Mouse (Mus musculus) ES-Bruce4 (cell line): ENCODE data around the gene Lrmda.

Experiments
- CTCF ChIP-seq: IDR thresholded peaks from one replicate; pipeline ENCODE4 v1.8.1; 2011; ENCODE audit warnings: low read depth, low read length
- EP300 ChIP-seq: IDR thresholded peaks from 2 replicates; pipeline ENCODE4 v1.6.1; 2011; ENCODE audit warnings: low read depth, low read length; ENCODE audit not compliant: insufficient read depth
- POLR2A ChIP-seq: IDR thresholded peaks from one replicate; pipeline ENCODE4 v1.8.1; 2011; ENCODE audit warnings: low read length; ENCODE audit not compliant: insufficient read depth

DNA sequence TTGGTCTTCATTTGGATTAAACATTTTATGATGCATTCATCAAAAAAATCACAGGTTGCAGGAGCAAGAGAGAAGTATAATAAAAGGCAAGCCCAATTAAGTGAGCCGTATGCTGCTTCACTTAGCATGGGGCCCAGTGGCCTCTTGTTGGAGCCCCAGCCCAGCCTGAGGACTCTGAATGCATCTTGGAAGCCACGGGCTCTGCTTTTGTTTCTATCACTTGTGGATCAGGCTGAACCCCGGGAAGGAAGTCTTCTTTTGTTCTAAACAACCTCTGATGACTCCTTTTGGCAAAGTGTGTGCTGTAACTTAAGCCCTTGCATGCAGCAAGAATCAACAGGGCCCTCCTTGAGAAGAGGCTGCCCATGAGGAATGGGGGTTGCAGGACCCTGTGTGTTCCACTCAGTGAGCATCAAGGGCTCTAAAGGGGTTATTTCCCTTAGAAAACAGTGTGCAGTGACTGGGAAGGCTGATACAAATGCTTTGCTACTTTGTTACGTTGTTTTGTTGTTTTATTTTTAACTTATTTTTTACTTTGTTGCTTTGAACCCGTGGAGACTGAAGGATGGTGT lies 789.2 kb downstream of the Lrmda start:
- TF ChIP-seq POLR2A (no peak), CTCF (no peak), EP300 (no peak)
